Mouse (Mus musculus) olfactory bulb, adult 2 months (tissue): ENCODE results near the gene Nek3.

Experiments
- CTCF ChIP-seq: fragments of 200-500 bp; IDR thresholded peaks from 2 replicates; pipeline ENCODE4 v1.5.1; 2012; ENCODE audit warnings: low read depth, mild to moderate bottlenecking, low read length, moderate library complexity; ENCODE audit not compliant: insufficient read depth
- POLR2A ChIP-seq: fragments of 200-500 bp; IDR thresholded peaks from 2 replicates; pipeline ENCODE4 v1.6.1; 2012; ENCODE audit warnings: mild to moderate bottlenecking, low read depth, low read length, moderate library complexity; ENCODE audit not compliant: insufficient read depth

GRCm38 (mm10) chr8:22197914-22198313, 31.7 kb upstream of the Nek3 start:
- TF ChIP-seq POLR2A (no peak), CTCF (no peak)
